Mouse (Mus musculus) Patski (cell line): ENCODE results near the gene Dnajc8. TPM values are rescaled to one million over a fixed set of nuclear protein-coding genes. Genes with fewer than 3 reads are reported as not detected.

Source experiments
- ATAC-seq: fragments of 100-300 bp; one replicate; pipeline ENCODE4 v1.8.0; 2021
- CTCF ChIA-PET: fragments of 350-600 bp; sonication (Branson Sonifier 250); formaldehyde crosslinking; loops from one replicate; lab custom pipeline; 2022; ENCODE audit warnings: inconsistent platforms; lab: Charles Lee
- POLR2A ChIA-PET: fragments of 350-600 bp; sonication (Branson Sonifier 250); formaldehyde crosslinking; loops from one replicate; lab custom pipeline; 2022; ENCODE audit warnings: antibody characterized with exemption, inconsistent platforms; lab: Charles Lee
- DNase-seq: peaks from one replicate; pipeline ENCODE4 v3.0.0-alpha.2; 2011; ENCODE audit warnings: low read depth, low spot score
- H3K27me3 ChIP-seq: fragments of 371-371 bp; one replicate; pipeline ENCODE4 v1.5.1; 2021
- CTCF ChIP-seq: fragments of 100-300 bp; IDR thresholded peaks from one replicate; pipeline ENCODE4 v1.5.1; 2021
- in situ Hi-C: fragments of 300-500 bp; cut with MboI; formaldehyde crosslinking; loops from 3 replicates; pipeline ENCODE4 v1.11.1; 2018; ENCODE audit warnings: low pct_unique_long_range_greater_than_20kb, mixed read lengths
- polyA plus RNA-seq: library from polyadenylated mRNA; unstranded; gene quantifications from one replicate; pipeline ENCODE4 v1.2.3, GENCODE M21; 2021

Dnajc8 gene
- polyA plus RNA-seq, 1 experiment from 2014 or later, result 149 TPM

DNA sequence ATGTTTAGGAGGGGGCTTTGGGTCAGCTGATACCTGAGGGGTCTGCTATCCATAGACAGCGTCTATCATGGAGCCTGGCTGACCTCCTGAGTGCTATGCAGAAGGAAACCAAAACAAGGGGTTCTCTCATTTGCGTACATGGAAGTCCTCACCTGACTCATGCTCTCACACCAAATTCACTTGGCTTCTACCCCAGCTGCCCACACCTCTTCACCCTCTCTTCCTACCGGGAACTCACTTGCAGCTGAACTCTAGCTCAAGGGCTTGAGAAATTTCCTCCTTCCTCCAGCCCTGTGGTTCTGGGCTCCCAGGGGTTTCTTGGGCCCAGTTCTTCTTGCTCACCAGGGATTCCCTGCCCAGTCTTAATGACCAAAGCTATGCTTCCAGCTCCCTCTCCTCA, 27.9 kb downstream of the Dnajc8 start:
- POLR2A ChIA-PET, result no interaction called here
- DNase-seq (no peak), ATAC-seq (no peak)
- in situ Hi-C loops, result no loop called here
- TF ChIP-seq CTCF, result no peak
- CTCF ChIA-PET, result no interaction called here
- no peaks in the 10 kb centered on the region for H3K27me3 ChIP-seq

DNA sequence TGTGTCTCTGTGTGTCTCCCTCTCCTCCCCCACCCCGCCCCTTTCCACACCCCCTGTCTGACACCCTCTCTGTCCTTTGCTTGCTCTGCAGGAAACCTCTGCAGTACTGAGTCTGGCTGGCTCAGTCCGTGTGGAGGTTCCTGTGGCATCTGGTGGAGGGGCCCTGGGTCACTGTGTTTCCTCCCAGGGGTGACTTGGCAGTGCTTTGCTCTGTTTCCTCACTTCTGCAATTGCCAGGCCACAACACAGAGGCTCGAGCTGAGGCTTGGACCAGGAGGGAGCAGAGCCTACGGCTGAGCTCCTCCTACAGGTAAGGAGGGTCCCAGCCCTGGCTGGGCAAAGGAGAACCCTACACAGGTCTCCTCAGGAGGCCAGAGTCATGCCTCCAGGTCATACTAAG, 28.6 kb downstream of the Dnajc8 start, which contains the start of gene Ptafr:
Ptafr (plus strand) TSS at position 103 of the 400 bp plus-strand sequence.
- in situ Hi-C loops, result no loop called here
- no peak for DNase-seq
- no peak for TF ChIP-seq CTCF
- no peak for ATAC-seq
- ChIA-PET POLR2A (no interaction called here), CTCF (no interaction called here)
- H3K27me3 ChIP-seq, result no peaks in the 10 kb centered on the region

DNA sequence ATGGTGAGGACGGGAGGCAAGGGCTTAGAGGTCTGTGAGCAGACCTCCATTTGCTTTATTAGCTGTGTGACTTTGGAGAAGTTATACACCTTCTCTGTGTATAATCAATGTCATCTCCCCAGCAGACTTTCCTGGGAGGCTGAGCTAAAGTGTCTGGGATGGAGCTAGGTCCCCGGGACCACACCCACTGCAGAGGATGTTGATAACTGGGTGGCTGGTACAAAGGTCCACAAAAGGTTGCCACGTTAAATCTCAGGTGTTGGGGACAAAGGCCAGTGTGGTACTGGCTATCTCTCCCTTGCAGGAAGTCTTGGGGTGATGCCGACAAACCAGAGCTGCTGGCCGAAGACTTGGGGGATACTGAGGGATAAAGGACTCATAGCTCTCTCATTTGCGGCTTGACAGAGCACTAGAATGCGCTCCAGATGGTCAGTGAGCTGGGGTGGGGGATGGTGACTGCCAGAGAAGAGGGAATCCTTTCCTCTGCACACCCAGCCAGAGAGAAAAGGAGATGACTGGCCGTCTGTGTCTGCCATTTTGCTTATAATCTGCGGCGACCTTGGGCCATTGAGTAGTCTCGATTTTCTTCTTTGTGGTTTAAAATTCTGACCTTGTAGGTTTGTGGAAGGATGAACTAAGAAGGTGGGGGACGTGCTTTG, 29.9 kb downstream of the Dnajc8 start:
- TF ChIP-seq CTCF, result no peak
- in situ Hi-C loops, result no loop called here
- ATAC-seq, result no peak
- no peaks in the 10 kb centered on the region for H3K27me3 ChIP-seq
- no peak for DNase-seq
- ChIA-PET POLR2A (no interaction called here), CTCF (interaction anchor here (0.9 kb wide), 1 partner anchor 56 kb away, joined by 3 read pairs; no protein-coding TSS in a partner anchor)

DNA sequence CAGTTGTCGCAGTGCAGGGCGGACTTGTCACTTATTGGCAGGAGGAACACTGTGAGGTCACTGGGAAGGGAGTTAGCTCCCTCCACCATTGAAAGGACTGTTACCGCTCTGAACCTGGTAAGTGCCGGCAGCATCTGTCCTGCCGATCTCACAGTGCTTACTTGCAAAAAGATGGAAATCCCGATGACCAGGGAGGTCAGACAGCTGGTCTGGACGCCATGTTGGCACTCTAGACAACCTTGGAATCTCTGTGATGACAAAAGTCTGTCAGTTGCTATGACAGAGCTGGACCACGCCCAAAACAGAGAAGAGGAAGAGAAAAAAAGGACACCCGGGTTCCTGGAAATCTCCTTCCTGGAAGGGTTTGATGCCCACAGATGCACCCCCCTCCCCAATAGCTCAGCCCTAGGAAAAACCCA, 32.0 kb downstream of the Dnajc8 start:
- ChIA-PET POLR2A (no interaction called here), CTCF (no interaction called here)
- ATAC-seq, result no peak
- no peaks in the 10 kb centered on the region for H3K27me3 ChIP-seq
- in situ Hi-C loops, result no loop called here
- no peak for DNase-seq
- TF ChIP-seq CTCF, result no peak

DNA sequence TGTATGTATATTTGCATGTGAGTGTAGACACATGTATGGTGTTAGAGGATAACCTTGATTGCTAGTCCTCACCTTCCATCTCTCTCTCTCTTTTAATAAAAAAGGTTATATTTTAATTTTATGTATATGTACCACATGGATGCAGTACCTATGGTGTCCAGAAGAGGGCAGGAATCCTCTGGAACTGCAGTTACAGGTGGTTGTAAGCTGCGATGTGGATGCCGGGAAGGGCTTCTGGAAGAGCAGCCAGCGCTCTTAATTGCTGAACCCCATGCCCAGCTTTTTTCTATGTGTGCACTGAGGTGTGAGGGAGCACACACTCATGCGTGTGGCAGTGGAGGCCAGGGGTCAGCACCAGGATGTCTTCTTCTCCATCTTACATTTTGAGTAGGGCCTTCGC, 33.8 kb downstream of the Dnajc8 start:
- ATAC-seq (no peak), DNase-seq (no peak)
- in situ Hi-C loops, result no loop called here
- H3K27me3 ChIP-seq, result no peaks in the 10 kb centered on the region
- CTCF ChIA-PET, result no interaction called here
- POLR2A ChIA-PET, result no interaction called here
- TF ChIP-seq CTCF, result peak; percentile 35

DNA sequence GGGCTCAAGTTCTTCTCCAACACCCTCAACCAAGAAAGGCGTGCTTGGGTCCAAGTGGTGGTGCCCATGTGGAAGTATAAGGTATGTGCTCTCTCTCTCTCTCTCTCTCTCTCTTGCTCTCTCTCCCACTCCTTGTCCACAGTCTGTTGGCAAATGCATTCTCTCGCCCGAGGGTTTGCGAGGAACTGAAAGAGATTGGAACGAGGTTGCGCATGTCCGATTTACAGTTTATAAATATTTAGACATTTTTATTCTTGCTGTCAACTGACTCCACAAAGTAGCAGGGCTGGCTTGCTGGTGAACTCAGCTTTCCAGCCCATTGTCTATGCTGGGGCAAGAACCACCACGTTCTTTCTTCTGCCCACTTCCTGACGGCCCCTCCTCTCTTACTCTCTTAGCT, 35.8 kb downstream of the Dnajc8 start:
- in situ Hi-C loops, result no loop called here
- ATAC-seq, result no peak

DNA sequence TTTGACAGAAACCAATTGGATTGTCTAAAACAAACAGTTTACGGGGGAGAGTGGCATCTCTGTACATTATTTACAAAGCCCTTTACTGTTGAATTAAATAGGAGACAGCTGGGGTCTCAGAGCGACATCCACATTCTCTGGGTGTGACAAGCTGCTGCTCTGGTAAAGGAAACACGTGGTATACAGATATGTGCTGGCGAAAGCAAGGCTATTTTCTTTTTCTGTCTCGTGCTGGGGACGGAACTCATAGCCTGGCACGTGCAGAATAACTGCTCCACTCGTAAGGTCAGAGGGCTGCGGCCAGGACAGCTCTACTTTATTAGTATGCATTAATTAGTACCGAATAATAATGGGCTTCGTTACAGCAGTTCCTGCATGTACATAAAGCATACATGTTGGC, 38.0 kb downstream of the Dnajc8 start:
- ChIA-PET POLR2A (no interaction called here), CTCF (no interaction called here)
- in situ Hi-C loops, result no loop called here
- TF ChIP-seq CTCF, result no peak
- ATAC-seq, result no peak
- H3K27me3 ChIP-seq, result no peaks in the 10 kb centered on the region
- no peak for DNase-seq

More for the DNA sequence above, 35.8 kb downstream of the Dnajc8 start:
- TF ChIP-seq CTCF, result no peak
- CTCF ChIA-PET, result no interaction called here
- no peaks in the 10 kb centered on the region for H3K27me3 ChIP-seq
- no peak for DNase-seq
- POLR2A ChIA-PET, result no interaction called here

DNA sequence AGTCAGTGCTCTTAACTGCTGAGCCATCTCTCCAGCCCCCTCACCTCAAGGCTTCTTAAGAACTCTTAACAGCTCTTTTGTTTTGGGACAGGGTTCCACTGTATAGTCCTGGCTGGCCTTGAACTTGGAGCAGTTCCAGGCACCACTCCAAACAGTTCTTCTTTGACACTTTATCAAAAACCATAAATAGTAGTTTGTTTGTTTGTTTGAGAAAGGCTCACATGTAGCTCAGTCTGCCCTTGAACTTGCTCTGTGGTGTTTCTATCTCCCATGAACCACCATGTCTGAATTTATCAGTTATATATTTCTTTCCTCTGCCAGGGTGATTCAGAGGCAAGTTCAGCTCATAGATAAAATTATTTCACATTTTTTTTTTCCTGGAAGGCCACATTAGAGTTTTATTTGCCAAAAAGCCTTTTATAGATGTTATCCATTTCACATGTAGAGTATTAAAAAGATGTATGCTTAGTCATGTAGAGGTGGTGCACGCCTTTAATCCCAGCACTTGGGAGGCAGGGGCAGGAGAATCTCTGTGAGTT, 39.5 kb downstream of the Dnajc8 start:
- in situ Hi-C loops, result no loop called here
- H3K27me3 ChIP-seq, result no peaks in the 10 kb centered on the region
- ChIA-PET POLR2A (no interaction called here), CTCF (interaction anchor here (0.6 kb wide), 1 partner anchor 15 kb away, joined by 3 read pairs; no protein-coding TSS in a partner anchor)
- no peak for DNase-seq
- TF ChIP-seq CTCF, result no peak
- ATAC-seq, result no peak

DNA sequence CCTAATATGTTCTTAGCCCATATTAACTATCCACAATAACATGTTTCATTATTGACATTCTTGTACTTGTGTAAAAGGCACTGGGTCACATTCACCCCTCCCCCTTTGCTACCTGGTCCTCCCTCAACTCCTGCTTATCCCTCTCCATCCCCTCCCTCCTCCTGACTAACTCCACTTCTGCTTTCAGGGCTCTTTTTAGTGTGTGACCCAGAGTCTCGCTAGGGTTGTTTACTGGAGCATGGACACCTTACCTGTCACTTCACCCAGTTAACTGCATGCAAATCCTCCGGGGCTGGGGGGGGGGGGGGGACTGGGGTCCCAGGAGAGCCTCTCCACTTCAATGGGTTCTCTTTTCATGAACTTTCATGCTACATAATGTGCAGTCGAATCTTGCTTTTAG, 48.4 kb downstream of the Dnajc8 start:
- in situ Hi-C loops, result no loop called here
- DNase-seq (no peak), ATAC-seq (no peak)
- TF ChIP-seq CTCF, result no peak
- ChIA-PET CTCF (no interaction called here), POLR2A (no interaction called here)
- no peaks in the 10 kb centered on the region for H3K27me3 ChIP-seq

DNA sequence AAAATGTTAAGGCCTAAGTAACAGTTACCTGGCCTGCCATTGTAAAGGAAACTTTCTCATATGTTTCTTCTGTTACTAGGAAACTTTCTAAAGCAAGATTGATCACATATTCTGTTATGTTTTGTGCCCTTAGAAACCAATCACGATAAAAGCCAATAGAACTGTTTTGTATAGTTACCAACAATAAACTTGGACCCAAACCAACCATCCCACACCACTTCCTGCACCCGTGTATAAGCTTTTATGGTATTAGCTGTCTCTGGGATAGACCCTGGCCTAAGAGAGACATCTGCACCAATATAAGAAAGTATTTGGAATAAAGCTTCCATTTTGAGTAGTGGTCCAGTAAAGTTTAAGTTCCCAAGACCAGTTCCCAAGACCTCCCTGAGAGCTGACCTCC, 49.6 kb downstream of the Dnajc8 start:
- no peaks in the 10 kb centered on the region for H3K27me3 ChIP-seq
- CTCF ChIA-PET, result no interaction called here
- ATAC-seq (no peak), DNase-seq (no peak)
- POLR2A ChIA-PET, result no interaction called here
- in situ Hi-C loops, result no loop called here
- TF ChIP-seq CTCF, result no peak

DNA sequence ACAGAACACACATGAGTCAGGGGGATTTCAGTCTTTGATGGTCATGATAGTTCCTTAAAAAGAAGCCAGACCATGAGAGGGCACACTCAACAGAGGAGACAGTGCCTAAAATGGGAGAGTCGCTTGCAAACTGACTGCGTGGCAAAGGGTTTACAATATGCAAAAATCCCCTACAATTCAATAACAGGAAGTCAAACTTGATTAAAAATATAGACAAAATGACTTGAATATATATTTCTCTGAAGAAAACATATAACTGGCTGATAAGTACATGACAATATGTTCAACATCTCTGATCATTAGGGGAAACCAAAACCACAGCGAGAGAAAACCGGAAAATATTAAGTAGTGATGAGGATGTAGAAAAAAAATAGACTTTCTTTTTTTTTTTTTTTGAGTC, 50.9 kb downstream of the Dnajc8 start:
- in situ Hi-C loops, result no loop called here
- POLR2A ChIA-PET, result no interaction called here
- DNase-seq, result no peak
- no peak for ATAC-seq
- no peak for TF ChIP-seq CTCF
- no peaks in the 10 kb centered on the region for H3K27me3 ChIP-seq
- CTCF ChIA-PET, result no interaction called here
